Mouse (Mus musculus): Measurements from ENCODE around the gene B3gnt7.

The B3gnt7 gene

GRCm38 (mm10) chr1:86302532-86302931, at the start of gene B3gnt7:
Gene B3gnt7, plus strand, starts transcription at chr1:86302832.
- DNase-seq = no peak

- DNase-seq = no peak
These were observed 49.2 kb upstream of the B3gnt7 start for GRCm38 (mm10) chr1:86253410-86253809.

- DNase-seq = no peak
These were observed 46.3 kb upstream of the B3gnt7 start for GRCm38 (mm10) chr1:86256311-86256710.

- no peak for DNase-seq
These were observed 45.4 kb upstream of the B3gnt7 start for GRCm38 (mm10) chr1:86257228-86257627.

- DNase-seq = no peak
These were observed 44.3 kb upstream of the B3gnt7 start for GRCm38 (mm10) chr1:86258171-86258824.

GRCm38 (mm10) chr1:86263564-86264339, 38.9 kb upstream of the B3gnt7 start:
- DNase-seq = no peak

- DNase-seq = peak; percentile 45
These were observed 37.6 kb upstream of the B3gnt7 start for GRCm38 (mm10) chr1:86265060-86265459.

GRCm38 (mm10) chr1:86268492-86269189, 34.0 kb upstream of the B3gnt7 start:
- no peak for DNase-seq

- DNase-seq = no peak
These were observed 33.5 kb upstream of the B3gnt7 start for GRCm38 (mm10) chr1:86269190-86269508.

GRCm38 (mm10) chr1:86271707-86272106, 30.9 kb upstream of the B3gnt7 start:
- DNase-seq = no peak

GRCm38 (mm10) chr1:86277055-86277454, 25.6 kb upstream of the B3gnt7 start:
- no peak for DNase-seq

- DNase-seq = no peak
These were observed 20.7 kb upstream of the B3gnt7 start for GRCm38 (mm10) chr1:86281781-86282536.

- DNase-seq = no peak
These were observed 18.5 kb upstream of the B3gnt7 start for GRCm38 (mm10) chr1:86284101-86284500.

- no peak for DNase-seq
These were observed 17.3 kb upstream of the B3gnt7 start for GRCm38 (mm10) chr1:86285295-86285694.

- no peak for DNase-seq
These were observed 15.2 kb upstream of the B3gnt7 start for GRCm38 (mm10) chr1:86287473-86287872.

GRCm38 (mm10) chr1:86290452-86290851, 12.2 kb upstream of the B3gnt7 start:
- no peak for DNase-seq

GRCm38 (mm10) chr1:86293091-86293490, 9.5 kb upstream of the B3gnt7 start:
- DNase-seq = no peak

- DNase-seq = no peak
These were observed 8.8 kb upstream of the B3gnt7 start for GRCm38 (mm10) chr1:86293868-86294267.

GRCm38 (mm10) chr1:86294472-86294871, 8.2 kb upstream of the B3gnt7 start:
- no peak for DNase-seq

GRCm38 (mm10) chr1:86300093-86300492, 2.5 kb upstream of the B3gnt7 start:
- DNase-seq = no peak

- DNase-seq = peak; percentile 25
These were observed 1.9 kb upstream of the B3gnt7 start for GRCm38 (mm10) chr1:86300731-86301130.

- peak; percentile 71 for DNase-seq
These were observed 1.2 kb upstream of the B3gnt7 start for GRCm38 (mm10) chr1:86301221-86302091.

Data from thymus, postnatal 14 days (tissue).